Mouse (Mus musculus): ENCODE results near the gene Tmem100.

Tmem100 gene

DNA sequence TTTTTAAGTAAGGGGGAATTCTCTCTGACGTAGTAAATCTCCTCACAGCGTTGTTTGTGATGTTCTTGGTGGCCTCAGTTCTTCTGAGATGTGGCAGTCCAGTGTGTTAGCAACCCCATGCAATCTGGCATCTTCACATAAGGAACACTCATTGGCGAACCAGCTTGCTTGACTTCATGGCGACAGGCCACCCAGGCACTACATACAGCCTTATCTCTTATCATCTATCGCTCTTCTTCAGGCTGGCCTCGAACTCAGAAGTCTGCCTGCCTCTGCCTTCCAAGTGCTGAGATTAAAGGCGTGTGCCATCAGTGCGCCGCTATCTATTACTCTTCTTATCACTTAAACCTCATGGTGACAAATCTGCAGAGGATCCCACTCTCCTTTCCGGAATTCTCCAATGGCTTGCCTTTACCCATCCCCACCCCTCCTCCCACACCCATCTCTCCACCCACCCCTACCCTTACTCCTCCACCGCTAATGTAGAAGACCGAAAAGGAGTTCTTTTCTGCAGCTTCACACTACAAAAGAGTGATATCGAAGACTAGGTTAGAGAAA, at the start of gene Tmem100:
Tmem100 (plus strand) TSS at position 508 of the 558 bp plus-strand sequence.
- no peak for DNase-seq (ENCODE audit: low read depth)

DNA sequence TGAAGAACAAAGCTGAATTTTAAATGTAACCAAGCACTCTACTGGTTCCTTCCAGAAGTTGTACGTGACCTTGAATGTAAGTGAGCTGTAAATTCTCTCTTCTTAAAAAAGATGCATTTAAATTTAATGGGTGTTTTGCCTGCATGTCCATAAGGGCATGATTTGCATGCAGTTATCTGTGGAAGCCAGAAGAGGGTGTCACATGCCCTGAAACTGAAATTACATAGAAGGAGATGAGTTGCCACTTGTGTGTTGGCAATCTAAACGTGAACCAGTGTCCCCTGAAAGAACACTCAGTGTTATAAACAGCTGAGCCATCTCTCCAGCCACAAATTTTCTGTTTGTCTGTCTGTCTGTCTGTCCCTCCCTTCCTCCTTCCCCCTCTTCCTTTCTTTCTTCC, 47.2 kb upstream of the Tmem100 start:
- DNase-seq (ENCODE audit: low read depth) = no peak

DNA sequence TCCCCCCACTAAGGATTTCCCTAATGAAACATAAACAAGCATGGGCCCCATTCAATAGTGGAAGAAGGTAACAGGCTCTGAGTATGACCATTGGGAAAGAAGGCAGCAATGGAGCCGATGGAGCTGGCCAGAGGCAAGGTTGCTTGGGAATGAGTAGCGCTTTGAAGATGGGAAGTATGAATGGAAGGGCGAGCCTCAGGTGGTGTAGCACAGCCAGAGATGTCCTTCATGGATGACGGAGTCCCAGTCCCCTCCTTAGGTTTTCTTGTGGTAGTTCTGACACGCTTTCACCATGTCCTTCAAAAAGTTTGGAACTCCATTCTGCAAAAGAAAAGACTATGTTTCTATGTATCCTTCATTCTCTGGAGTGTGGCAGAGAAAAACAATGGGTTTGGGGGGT, 45.7 kb upstream of the Tmem100 start:
- DNase-seq (ENCODE audit: low read depth) = no peak

DNA sequence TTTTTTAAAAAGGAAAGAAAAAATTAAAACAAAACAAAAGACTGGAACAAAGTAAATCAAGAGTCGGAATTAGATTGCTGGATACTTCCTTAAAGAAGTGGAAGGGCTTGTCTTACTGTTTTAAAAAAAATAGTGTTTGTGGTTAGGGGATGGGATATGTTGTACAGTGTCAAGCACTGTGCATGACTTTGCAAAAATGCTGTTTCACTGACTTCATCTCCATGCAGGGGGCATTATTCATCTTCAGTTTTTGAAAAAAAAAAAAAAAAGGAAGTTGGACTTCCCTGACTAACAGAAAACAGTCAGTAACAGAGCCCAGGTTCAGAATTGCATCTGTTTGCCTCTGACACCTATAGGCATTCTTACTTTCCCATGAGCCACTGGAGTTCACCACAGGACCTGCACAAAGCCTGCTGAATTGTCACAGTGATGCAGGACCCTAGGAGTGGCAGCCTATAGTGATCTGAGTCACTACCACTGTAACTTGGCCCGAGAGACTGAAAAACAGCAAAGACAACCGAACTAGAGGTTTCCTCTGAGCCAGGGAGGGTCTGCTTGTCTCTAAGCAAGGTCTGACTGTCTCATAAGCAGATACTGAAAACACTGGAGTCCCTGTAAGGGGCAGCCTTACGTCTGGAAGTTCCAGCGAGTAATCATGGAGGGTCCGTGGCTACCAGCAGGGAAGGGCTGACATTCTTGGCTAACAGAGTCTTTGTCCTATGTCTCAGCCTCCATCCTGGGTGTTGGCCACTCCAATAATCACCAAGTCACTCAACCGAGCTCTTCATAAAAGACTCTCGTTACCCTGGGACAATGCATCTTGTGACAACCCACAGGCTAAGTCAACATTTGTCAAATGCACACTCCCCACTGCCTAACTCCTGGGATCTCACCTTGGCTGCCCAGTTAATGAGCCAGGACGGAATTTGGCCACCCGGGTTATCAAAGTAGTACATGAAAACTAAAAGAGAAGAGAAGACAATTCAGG, 44.7 kb upstream of the Tmem100 start:
- DNase-seq (ENCODE audit: low read depth) = no peak

DNA sequence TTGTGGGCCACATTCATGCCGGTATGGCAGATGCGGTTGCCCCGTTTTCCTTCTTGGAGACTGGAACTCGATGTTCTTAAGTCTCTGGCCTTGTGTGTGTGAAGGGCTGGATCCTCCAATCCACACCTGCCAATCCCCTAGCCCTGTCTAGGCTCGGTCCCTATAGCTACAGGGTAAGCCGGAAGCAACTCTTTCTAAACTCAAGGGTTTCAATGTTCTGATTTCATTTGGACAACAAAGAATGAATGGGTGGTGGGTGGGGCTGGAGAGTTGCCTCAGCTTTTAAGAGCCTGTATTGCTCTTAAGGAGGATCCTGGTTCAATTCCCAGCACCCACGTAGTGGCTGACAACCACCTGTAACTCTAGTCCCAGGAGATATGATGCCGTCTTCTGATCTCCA, 43.6 kb upstream of the Tmem100 start:
- DNase-seq (ENCODE audit: low read depth) = no peak

DNA sequence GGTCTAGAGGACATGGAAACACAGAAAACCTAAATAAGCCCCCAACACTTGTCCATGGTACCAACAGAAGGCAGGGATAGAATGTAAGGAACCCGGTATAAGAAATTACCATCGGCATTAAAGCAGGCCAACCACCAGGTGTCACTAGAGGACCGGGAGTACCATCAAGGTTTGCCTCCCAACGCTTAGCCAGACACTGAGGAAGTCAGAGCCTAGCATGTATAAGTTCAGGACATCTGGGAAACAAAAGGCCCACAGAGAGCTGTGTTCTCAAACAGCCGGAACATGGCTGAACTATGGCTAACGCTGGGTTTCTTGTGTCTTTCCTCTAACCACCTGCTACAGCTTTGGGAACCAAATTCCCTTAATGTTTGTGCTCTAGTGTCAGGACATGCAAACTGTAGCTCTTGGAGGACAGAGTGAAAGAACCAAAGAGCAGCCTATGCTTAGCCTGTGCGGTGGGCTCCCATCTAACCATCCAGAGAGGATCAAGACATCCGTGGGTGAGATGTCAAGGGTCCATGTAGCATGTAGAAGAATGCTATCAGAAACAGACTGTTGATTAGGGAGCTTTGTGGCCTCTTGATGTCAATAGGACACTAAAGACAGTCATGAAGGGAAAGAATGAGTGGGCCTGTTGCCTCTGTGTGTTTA, 41.1 kb upstream of the Tmem100 start:
- peak; percentile 35 for DNase-seq (ENCODE audit: low read depth)

DNA sequence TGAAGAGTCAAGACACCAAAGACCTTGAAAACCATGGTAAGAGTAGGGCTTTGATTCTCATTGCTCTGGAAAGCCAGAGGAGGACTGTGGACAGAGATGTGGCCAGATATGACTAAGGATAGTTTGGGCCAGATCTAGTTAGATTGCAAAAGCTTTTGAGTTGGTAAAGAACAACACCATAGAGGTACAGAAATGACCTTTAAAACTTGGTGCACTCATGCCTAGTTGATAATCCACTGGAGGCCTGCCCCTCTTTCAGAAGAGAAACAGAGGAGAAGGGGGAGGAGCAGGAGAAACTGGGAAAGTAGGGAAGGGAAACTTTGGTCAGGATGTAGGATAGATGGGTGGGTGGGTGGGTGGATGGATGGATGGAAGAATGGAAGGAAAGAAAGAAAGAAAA, 38.5 kb upstream of the Tmem100 start:
- DNase-seq (ENCODE audit: low read depth) = no peak

DNA sequence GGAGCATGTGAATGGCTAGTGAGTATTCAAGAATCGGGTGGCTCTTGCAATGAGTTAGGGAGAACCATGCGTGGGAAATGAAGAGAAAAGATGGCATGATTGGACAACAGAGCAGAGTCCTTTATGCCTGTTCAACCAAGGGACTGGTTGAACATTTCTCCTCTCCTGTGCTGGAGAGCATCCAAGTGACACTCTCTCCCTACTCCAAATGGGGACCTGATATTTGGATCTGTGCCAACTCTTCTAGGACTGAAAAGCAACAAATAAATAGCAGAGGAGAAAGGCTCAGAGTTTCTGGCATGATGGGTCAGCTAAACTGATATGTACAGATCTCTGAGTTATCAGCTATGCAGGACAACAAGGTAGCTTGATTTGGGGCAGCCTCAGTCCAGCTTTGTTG, 35.4 kb upstream of the Tmem100 start:
- no peak for DNase-seq (ENCODE audit: low read depth)

DNA sequence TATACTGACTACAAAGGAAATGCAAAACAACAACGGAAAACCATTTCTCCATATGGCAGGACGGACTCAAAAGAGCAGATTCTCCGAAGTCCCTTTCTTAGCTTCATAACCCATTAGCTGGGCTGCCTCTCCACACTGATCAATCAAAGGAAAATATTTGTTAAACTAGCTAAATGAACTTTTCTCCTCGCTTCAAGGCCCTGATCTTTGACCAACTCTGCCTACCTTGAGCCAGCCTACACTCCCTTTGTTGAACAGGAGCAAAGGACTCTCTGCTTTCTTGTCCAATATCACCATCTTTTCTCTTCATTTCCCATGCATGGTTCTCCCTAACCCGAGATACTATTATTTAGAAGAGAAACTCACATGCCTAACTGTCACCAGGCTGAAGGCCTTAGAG, 34.6 kb upstream of the Tmem100 start:
- DNase-seq (ENCODE audit: low read depth) = no peak

DNA sequence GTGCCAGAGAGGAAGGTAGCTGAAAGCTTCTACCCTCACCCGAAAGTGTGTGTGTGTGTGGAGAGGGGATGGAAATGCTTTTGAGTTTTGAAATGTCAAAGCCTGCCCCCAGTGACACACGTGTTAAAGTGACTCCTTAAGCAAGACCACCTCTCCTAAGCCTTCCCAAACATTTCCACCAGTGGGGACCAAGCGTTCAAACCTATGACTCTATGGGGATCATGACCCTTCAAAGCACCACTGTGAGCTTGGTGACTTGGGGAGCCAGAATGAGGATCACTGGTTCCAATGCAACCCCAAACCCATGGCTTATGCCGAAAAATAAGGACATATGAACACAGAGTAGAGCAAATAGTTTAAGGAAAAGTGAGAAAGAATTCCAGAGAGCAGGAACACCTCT, 33.7 kb upstream of the Tmem100 start:
- no peak for DNase-seq (ENCODE audit: low read depth)

DNA sequence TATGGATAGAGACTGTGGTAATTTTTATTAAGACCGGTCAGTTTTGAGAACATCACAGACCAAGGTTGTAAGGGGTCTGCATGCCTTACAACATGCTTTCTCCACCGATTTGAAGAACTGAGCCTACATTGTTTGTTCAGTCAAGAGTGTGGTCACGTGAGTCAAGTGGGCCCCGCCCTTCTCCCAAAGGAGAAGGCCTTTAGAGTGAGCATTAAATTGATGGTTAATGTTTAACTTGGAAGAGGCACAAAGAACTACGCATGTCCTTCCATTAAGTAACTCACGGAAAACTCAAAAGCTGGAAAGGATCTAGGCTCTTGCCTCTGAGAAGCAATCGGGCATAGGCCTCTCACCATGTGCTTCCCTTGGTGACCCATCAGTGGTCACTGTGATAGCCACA, 33.3 kb upstream of the Tmem100 start:
- no peak for DNase-seq (ENCODE audit: low read depth)

DNA sequence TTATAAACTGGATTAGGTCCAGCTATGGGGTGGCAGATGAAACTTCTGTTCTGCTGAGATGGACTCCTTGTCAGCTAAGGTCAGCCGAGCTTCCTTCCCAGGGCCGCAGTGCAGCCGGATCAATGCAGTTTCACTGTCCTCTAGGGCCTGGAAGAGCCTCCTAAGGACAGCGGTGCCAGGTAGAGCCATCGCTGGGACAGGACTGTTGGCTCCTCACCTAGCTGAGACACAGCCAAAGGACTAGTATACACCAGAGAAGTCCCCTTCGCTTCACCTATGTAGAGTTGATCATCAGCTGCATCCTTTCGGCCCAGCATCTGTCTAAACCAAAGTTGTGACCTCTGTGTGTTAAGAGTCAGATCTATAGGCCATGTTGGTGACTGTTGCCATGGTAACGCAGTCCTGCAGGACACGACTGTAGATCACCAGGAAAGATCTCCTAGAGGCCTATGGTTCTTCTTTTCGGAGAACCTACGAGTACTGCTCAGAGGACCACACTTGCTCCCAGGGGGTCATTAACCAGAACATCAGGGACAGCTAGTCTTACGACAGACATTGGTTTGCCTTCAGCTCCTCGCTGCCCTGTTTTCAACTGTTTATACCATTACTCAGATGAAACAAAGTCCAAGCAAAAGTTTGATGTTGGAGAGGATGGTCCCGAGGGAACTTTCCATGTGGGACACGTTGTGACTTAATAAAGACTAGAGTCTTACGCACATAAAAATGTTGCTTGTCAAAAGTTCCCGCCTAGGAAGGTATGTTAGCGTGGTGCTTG, 31.0 kb upstream of the Tmem100 start:
- DNase-seq (ENCODE audit: low read depth) = no peak

DNA sequence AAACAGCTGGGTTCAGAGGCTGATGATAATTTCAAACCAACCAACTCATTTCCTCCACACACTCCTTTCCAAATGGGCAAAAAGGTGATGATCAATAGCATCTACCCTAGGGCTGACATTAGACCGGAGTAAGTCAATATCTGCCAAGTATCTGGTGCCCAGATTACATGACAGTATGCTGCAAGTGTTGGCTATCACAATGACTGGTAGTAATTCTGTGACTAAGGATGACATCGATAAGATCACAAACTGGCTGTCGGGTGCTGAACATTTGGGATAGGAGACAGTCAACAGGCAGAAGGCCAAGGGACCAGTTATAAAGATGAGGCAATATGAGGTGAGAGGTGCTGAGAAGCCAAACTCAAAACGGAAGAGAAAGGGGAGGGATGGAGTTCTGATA, 29.5 kb upstream of the Tmem100 start:
- DNase-seq (ENCODE audit: low read depth) = no peak

DNA sequence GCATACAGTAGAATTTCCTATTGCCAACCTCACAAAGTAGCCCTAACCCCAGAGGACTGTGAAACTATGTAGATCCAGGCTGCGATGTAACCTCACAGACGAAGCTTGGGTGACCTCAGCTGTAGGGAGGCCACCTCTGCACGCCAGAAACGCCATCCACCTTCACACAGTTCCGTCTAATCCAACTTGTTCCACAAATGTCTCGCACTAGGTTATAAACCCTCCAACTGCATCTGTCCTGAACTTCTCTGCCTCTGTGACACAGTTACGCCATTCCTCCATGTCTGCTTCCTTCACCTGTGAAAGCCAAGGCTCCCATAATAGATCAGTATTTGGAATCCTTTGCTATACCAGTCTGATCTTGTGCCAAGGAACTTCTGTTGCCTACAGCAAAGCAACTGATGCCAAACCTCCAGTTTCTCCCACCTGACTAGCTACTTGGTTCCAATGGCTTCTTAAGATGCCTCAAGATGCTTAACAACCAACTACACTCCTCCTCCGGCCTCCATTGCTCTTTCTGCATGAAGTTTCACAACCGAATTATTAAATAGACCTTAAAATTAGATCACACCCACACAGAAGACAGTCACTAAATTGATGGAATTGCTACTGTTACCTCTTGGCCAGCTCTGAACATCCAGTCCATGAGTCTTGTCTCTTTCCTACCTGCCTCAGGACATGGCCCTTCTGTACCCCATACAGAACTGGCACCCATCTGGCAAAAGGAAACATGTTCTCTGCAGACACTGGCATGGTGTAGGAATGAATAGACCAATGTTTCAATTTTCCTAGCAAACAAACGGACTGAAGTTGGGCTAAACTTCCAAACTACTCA, 28.5 kb upstream of the Tmem100 start:
- no peak for DNase-seq (ENCODE audit: low read depth)

DNA sequence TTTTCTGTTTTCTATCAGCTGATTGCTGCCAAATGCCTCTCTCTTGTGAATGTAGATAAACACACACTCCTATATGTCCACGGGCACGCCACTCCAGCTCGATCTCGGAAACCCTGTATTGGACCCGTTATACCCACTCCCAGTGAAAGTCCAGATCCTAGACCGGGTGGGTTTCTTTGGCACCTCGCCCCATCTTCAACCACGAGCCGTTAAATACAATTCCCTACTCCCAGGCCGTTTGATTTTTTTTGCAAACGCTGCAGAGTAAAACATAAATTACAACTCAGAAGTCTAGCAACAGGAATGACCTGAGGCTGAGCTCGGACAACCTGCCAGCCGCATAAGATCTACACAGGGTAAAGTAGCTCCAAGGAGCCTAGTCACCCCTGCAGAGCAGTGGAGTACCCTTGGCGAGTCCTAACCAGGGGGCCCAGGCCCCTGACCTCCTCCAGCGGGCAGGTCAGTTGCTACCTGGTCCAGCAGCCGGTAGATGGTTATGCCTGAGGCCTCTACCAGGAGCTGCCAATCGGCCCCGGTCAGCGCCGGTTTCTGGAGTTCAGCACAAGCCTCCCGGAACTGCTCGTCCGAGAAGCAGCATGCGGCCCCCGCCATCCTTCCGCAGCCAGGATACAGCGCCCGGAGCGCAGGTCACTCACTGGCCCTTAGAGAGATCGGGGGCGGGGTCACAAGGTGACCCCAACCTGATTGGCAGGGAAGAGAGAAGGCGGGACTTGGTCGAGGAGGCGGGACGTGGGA, 27.7 kb upstream of the Tmem100 start, which contains the start of gene Pctp:
Pctp (minus strand) TSS at position 664 of the 756 bp plus-strand sequence.
- DNase-seq (ENCODE audit: low read depth) = peak; percentile 80

DNA sequence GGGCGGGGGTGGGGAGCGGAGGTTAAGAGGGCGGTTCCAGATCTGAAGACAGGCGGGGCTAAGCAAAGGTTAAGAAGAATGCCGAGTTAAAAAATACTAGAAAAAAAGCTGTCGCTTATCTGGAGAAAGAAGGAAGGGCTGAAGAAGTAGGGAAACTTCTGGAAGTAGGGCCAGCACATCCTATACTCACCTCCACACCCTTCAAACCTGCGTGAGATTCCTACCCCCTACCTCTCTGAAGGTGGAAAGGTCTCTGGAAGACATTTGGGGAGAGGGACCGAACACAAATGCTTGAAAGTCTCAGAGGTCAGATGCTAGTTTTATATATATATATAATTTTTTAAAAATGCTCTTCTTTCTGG, 27.2 kb upstream of the Tmem100 start:
- no peak for DNase-seq (ENCODE audit: low read depth)

DNA sequence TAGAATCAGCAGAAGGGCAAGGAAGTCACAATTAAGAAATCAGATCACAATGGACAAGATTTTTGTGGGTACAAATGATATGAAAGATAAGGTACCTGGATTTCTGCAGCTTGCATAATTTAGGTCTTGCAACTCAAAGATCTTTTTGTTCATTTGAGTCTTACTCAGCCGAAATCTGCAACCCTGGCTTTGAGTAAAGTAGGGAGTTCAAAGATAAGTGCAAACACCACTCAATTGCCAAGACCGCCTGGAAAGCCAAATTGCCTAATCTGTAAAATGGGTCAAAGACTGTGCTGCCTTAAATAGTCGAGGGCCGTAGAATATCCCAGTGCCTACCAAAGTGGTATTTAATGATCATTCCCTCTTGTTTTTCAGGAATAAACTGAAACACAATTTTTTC, 26.8 kb upstream of the Tmem100 start:
- DNase-seq (ENCODE audit: low read depth) = no peak

DNA sequence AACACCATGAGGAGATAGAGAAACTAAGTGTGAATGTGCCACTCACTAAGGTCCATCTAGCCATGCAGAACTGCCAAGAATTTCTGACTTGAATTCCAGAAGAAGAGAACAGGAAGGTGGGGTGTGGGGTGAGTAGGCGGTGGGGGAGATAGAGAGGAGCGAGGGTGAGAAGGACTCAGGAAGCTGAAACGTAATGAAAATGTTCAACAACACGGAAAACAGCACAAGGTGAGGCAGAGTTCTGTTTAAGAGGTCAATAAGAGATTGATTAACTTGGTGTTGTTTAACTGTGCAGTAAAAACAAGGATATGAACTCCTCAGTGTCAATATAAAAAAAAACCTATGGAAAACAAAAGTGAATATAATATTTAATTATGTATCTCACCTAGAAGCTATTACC, 24.0 kb upstream of the Tmem100 start:
- no peak for DNase-seq (ENCODE audit: low read depth)

DNA sequence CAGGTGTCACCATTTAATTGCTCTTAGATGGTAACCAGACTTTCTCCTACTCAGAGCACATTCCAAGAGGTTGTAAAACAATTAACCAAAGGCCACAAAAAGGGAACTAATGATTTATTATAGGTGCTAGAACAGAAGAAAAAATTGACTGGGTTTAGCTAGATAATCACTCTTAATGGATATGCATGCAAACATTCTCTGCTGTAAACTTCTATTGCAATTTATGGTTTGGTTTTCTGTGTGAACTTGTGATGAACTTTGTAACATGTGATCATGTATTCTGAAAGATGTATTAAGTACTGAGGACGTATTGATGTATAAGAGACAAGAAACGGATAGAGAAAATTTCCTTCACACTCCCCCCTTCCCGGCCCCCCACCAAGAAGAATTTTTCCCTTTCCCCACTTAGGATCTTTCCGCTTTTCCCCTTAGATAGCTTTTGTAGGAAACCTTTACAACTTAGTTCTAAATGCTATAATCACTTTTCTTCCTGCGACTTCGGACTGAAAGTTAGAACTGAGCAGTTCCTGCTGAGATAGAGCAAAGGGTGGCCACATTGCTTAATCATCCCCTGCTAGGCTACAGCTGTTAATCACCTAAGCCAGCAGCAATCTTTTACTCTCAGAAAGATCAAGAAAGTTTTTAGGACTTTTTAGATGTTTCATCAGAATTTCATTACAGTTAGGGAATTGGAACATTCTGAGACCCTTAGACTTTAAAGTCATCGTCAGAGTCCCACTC, 22.2 kb upstream of the Tmem100 start:
- DNase-seq (ENCODE audit: low read depth) = no peak

DNA sequence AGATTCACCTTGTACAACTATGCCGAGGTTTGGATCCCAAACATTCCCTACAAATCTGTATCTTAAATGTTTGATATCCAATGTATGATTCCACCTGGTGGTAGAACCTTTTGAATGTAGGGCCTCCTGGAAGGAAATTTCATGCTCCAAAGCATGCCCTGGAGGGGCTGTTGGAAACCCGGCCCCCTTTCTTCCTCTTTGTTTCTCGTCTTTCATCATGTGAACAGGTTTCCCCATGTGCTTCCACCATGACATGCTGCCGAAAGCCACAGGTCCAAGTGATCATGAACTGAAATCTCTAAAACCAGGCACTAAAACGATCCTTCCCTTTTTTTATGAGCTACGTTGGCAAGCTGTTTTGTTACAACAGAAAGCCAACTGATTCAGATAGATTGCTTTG, 16.5 kb upstream of the Tmem100 start:
- no peak for DNase-seq (ENCODE audit: low read depth)
